Mouse (Mus musculus) forebrain, embryonic 11.5 days (tissue): ENCODE measurements at regions not wholly inside any gene's neighbourhood (a gene's known extent, or its start where the extent isn't known, plus 50 kb on each side); places are given as distances from the start of the nearest gene placed in this dataset.

Experiments
- ATAC-seq: fragments of 200-750 bp; cut with Nextera tagmentation; replicated peaks from 2 replicates; pipeline ENCODE4 v1.8.0; 2017; ENCODE audit warnings: moderate TSS enrichment; ENCODE audit not compliant: low FRiP score
- DNase-seq: peaks from one replicate; pipeline ENCODE4 v3.0.0-alpha.2; 2017; ENCODE audit warnings: low spot score
- H3K27ac ChIP-seq: fragments of 300-500 bp; sonication (generic); 2 replicates; pipeline ENCODE4 v1.5.1; 2014; ENCODE audit warnings: low read depth, low read length
- H3K27me3 ChIP-seq: fragments of 300-500 bp; sonication (generic); 2 replicates; pipeline ENCODE4 v1.6.1; 2014; ENCODE audit warnings: mild to moderate bottlenecking, low read length, mixed read lengths; ENCODE audit not compliant: control insufficient read depth, insufficient read depth
- H3K36me3 ChIP-seq: fragments of 300-500 bp; sonication (generic); 2 replicates; pipeline ENCODE4 v1.6.1; 2014; ENCODE audit warnings: mild to moderate bottlenecking, low read length, moderate library complexity, mixed read lengths; ENCODE audit not compliant: control insufficient read depth, insufficient read depth
- H3K4me1 ChIP-seq: fragments of 300-500 bp; sonication (generic); replicated peaks from 2 replicates; pipeline ENCODE4 v1.6.1; 2014; ENCODE audit warnings: low read length, mixed read lengths; ENCODE audit not compliant: control insufficient read depth, insufficient read depth
- H3K4me2 ChIP-seq: fragments of 300-500 bp; sonication (generic); 2 replicates; pipeline ENCODE4 v1.6.1; 2014; ENCODE audit warnings: low read depth, mild to moderate bottlenecking, low read length, moderate library complexity, mixed read lengths; ENCODE audit not compliant: severe bottlenecking
- H3K4me3 ChIP-seq: fragments of 300-500 bp; sonication (generic); 2 replicates; pipeline ENCODE4 v1.5.1; 2014; ENCODE audit warnings: low read depth, low read length
- H3K9ac ChIP-seq: fragments of 300-500 bp; sonication (generic); 2 replicates; pipeline ENCODE4 v1.6.1; 2014; ENCODE audit warnings: low read length
- H3K9me3 ChIP-seq: fragments of 300-500 bp; sonication (generic); 2 replicates; pipeline ENCODE4 v1.6.1; 2016; ENCODE audit warnings: low read length, mixed read lengths; ENCODE audit not compliant: control insufficient read depth
- WGBS: fragments of 180-500 bp; shearing (Covaris S2); extraction: QIAGEN DNeasy Blood & Tissue Kit; methylation state at CpG from one replicate; pipeline ENCODE4 v1.1.7; 2014; 5-methylcytosine and 5-hydroxymethylcytosine counted together

GRCm38 (mm10) chr1:76433481-76433941 lies 887.4 kb downstream of the Slc4a3 start:
- no peak overlapping the region for H3K4me2 ChIP-seq
- ATAC-seq, result no peak
- H3K9me3 ChIP-seq, result no peaks in the 10 kb centered on the region
- no peaks in the 10 kb centered on the region for H3K27me3 ChIP-seq
- DNase-seq, result no peak
- 25% methylated on average over 6 of the region's 6 CpGs for WGBS
- no peak overlapping the region for H3K4me3 ChIP-seq
- H3K9ac ChIP-seq, result no peak overlapping the region
- H3K4me1 ChIP-seq, result no peaks in the 10 kb centered on the region; the same call in 1 of the 2 replicates
- no peaks in the 10 kb centered on the region for H3K36me3 ChIP-seq
- no peak overlapping the region for H3K27ac ChIP-seq

- ATAC-seq (no peak), DNase-seq (no peak)
- no peaks in the 10 kb centered on the region for H3K9me3 ChIP-seq
- H3K4me2 ChIP-seq, result no peak overlapping the region
- H3K9ac ChIP-seq, result no peak overlapping the region
- H3K4me3 ChIP-seq, result no peak overlapping the region
- no peaks in the 10 kb centered on the region for H3K27me3 ChIP-seq
- H3K27ac ChIP-seq, result no peak overlapping the region
- no peaks in the 10 kb centered on the region for H3K4me1 ChIP-seq
- WGBS, result 86% methylated on average over 10 of the region's 10 CpGs
- no peaks in the 10 kb centered on the region for H3K36me3 ChIP-seq
These were observed 904.6 kb downstream of the Slc4a3 start for GRCm38 (mm10) chr1:76450539-76451214.

DNA sequence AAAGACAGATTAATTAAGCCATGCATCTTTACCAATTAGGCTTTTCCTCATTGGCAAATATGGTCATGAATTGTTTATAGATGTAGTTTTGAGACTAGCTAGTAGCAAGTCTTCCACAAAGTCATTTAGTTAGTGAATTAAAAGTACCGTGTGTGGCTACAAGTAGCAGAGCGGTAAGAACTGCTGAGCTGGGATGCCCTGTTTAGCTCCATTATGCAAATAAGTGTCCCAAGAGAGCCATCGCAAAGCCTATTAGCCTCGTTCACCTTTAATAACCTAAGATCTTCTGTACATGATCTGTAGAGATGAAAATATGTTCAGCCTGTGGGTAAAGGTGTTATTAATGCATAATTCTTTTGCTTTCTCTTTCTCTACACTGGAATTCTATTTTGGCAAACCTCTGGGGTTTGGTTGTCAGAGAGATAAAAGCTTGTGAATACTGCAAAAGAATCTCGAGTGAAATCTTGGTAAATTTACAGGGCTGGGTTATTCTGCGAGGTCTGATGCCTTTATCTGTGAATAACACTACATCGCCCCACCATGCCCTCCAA lies 907.2 kb downstream of the Slc4a3 start:
- Histone ChIP-seq H3K4me2 (no peak overlapping the region), H3K9me3 (no peaks in the 10 kb centered on the region), H3K9ac (no peak overlapping the region), H3K36me3 (no peaks in the 10 kb centered on the region), H3K4me3 (no peak overlapping the region), H3K4me1 (no peaks in the 10 kb centered on the region), H3K27me3 (no peaks in the 10 kb centered on the region), H3K27ac (no peak overlapping the region)
- ATAC-seq, result no peak
- DNase-seq, result no peak
- 88% methylated on average over 7 of the region's 7 CpGs for WGBS

GRCm38 (mm10) chr1:76466562-76466961 lies 920.5 kb downstream of the Slc4a3 start:
- 87% methylated on average over 2 of the region's 2 CpGs for WGBS
- Histone ChIP-seq H3K4me2 (no peak overlapping the region), H3K27me3 (no peaks in the 10 kb centered on the region), H3K36me3 (no peaks in the 10 kb centered on the region), H3K4me3 (no peak overlapping the region), H3K9ac (no peak overlapping the region), H3K9me3 (no peaks in the 10 kb centered on the region), H3K4me1 (no peaks in the 10 kb centered on the region), H3K27ac (no peak overlapping the region)
- ATAC-seq, result no peak
- DNase-seq, result no peak

GRCm38 (mm10) chr1:76484193-76484592 lies 938.1 kb downstream of the Slc4a3 start:
- DNase-seq (no peak), ATAC-seq (no peak)
- H3K9ac ChIP-seq, result no peak overlapping the region
- H3K27ac ChIP-seq, result no peak overlapping the region
- H3K9me3 ChIP-seq, result no peaks in the 10 kb centered on the region
- no peaks in the 10 kb centered on the region for H3K27me3 ChIP-seq
- H3K4me1 ChIP-seq, result no peaks in the 10 kb centered on the region
- no peak overlapping the region for H3K4me3 ChIP-seq
- H3K36me3 ChIP-seq, result no peaks in the 10 kb centered on the region
- 88% methylated on average over 4 of the region's 4 CpGs for WGBS
- no peak overlapping the region for H3K4me2 ChIP-seq

- no peaks in the 10 kb centered on the region for H3K27me3 ChIP-seq
- ATAC-seq, result no peak
- H3K4me2 ChIP-seq, result no peak overlapping the region
- peaks cover 15% of the 10 kb centered on the region for H3K4me1 ChIP-seq
- H3K9ac ChIP-seq, result no peak overlapping the region
- 95% methylated on average over 4 of the region's 4 CpGs for WGBS
- no peak overlapping the region for H3K27ac ChIP-seq
- no peaks in the 10 kb centered on the region for H3K36me3 ChIP-seq
- H3K9me3 ChIP-seq, result no peaks in the 10 kb centered on the region
- DNase-seq, result no peak
- H3K4me3 ChIP-seq, result no peak overlapping the region
These were observed 941.4 kb downstream of the Slc4a3 start for GRCm38 (mm10) chr1:76487481-76487880.

DNA sequence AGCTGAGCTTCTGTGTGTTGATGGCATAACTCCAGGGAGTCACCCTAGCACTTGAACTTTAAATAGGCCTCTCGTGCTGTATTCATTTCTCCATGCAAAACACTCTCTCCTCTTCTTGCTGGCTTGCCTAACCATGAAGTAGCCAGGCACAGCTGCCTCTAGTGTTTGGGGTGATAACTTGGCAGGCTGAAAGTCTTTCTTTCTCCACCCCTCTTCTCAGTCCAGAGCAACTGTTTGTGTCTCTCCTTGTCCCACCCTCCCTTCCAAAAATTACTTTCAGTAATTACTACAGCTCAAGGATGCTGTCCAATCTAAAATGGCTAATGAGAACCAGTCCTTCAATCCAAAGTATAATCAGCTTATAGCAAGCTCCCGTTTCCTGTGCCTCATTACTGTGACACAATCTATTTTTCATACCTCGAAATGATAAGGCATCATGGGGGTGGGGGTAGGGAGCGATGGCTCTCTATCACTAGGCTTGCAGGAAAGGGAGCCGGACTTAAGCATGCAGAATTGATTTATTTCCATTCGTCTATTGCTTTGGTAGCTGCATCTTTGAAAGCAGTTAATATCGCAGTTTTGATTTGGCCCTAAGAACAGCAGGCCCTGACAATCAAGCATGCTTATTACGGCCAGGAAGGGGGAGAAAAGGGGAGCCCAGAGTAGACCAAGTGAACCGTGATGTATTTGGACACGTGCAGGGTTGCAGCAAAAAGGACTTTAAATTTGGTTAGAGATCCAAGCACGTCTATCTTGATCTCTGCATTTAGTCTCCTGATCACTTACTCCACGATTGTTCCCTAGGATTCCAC lies 943.8 kb downstream of the Slc4a3 start:
- peak overlapping the region; percentile 18; the same call in 1 of the 2 replicates for H3K4me2 ChIP-seq
- H3K27me3 ChIP-seq, result no peaks in the 10 kb centered on the region
- no peaks in the 10 kb centered on the region for H3K9me3 ChIP-seq
- no peak overlapping the region; the same call in 1 of the 2 replicates for H3K9ac ChIP-seq
- ATAC-seq, result peak; percentile 69
- 26% methylated on average over 12 of the region's 12 CpGs for WGBS
- DNase-seq, result peak; percentile 55
- no peak overlapping the region for H3K4me3 ChIP-seq
- peaks cover 15% of the 10 kb centered on the region for H3K4me1 ChIP-seq
- H3K27ac ChIP-seq, result peak overlapping the region; percentile 65
- H3K36me3 ChIP-seq, result no peaks in the 10 kb centered on the region

- Histone ChIP-seq H3K9ac (no peak overlapping the region; the same call in 1 of the 2 replicates), H3K4me3 (no peak overlapping the region), H3K27ac (peak overlapping the region; percentile 65), H3K27me3 (no peaks in the 10 kb centered on the region), H3K4me1 (peaks cover 15% of the 10 kb centered on the region), H3K36me3 (no peaks in the 10 kb centered on the region), H3K9me3 (no peaks in the 10 kb centered on the region), H3K4me2 (peak overlapping the region; percentile 18; the same call in 1 of the 2 replicates)
- ATAC-seq (peak; percentile 85), DNase-seq (peak; percentile 67)
- WGBS, result 24% methylated on average over 7 of the region's 7 CpGs
These were observed 944.7 kb downstream of the Slc4a3 start for GRCm38 (mm10) chr1:76490719-76491118.
